Mouse (Mus musculus): ENCODE results near the gene Chmp4b. TPM values are rescaled to one million over a fixed set of nuclear protein-coding genes. Genes with fewer than 3 reads are reported as not detected.
A peak's percentile ranks its signal among the peaks of the same experiment; 100 is the strongest.

The Chmp4b gene
- total RNA-seq, 2 experiments from 2014 or later = 215 to 218 TPM

GRCm38 (mm10) chr2:154638521-154638920 is 13.0 kb upstream of the Chmp4b start:
- no peak for DNase-seq (ENCODE audit: low spot score in 2 of 2)
- intact Hi-C loops (cut with DNase I) = no loop called here

GRCm38 (mm10) chr2:154639115-154639514 is 12.4 kb upstream of the Chmp4b start:
- no peak for DNase-seq (ENCODE audit: low spot score in 2 of 2)

GRCm38 (mm10) chr2:154641176-154641575 is 10.3 kb upstream of the Chmp4b start:
- DNase-seq (ENCODE audit: low spot score in 2 of 2) = no peak
- intact Hi-C loops (cut with DNase I) = no loop called here

More at GRCm38 (mm10) chr2:154639115-154639514, 12.4 kb upstream of the Chmp4b start:
- intact Hi-C loops (cut with DNase I) = no loop called here

GRCm38 (mm10) chr2:154642005-154642459 is 9.5 kb upstream of the Chmp4b start:
- no peak for DNase-seq (ENCODE audit: low spot score in 2 of 2)
- intact Hi-C loops (cut with DNase I) = no loop called here

GRCm38 (mm10) chr2:154642712-154643385 is 8.7 kb upstream of the Chmp4b start:
- intact Hi-C loops (cut with DNase I) = no loop called here
- no peak for DNase-seq (ENCODE audit: low spot score in 2 of 2)

GRCm38 (mm10) chr2:154646634-154647033 is 4.9 kb upstream of the Chmp4b start:
- intact Hi-C loops (cut with DNase I) = no loop called here
- peak in 1 of 2 experiments; percentile 31 for DNase-seq (ENCODE audit: low spot score in 2 of 2)

GRCm38 (mm10) chr2:154648086-154648485 is 3.4 kb upstream of the Chmp4b start:
- DNase-seq (ENCODE audit: low spot score in 2 of 2) = peak in 1 of 2 experiments; percentile 19
- intact Hi-C loops (cut with DNase I) = loop anchor here (2.0 kb wide), 1 partner anchor 295 kb away; no protein-coding TSS in a partner anchor

- DNase-seq (ENCODE audit: low spot score in 2 of 2) = no peak
- intact Hi-C loops (cut with DNase I) = no loop called here
These were observed 1.1 kb upstream of the Chmp4b start for GRCm38 (mm10) chr2:154650404-154650803.

- DNase-seq (ENCODE audit: low spot score in 2 of 2) = no peak
- intact Hi-C loops (cut with DNase I) = loop anchor here (5.0 kb wide), 1 partner anchor 137 kb away; the partner anchor contains the start of genes Raly and a
These were observed 3.5 kb downstream of the Chmp4b start for GRCm38 (mm10) chr2:154654976-154655375.

- no peak for DNase-seq (ENCODE audit: low spot score in 2 of 2)
- intact Hi-C loops (cut with DNase I) = loop anchor here (5.0 kb wide), 1 partner anchor 136 kb away; the partner anchor contains the start of genes Raly and a
These were observed 4.4 kb downstream of the Chmp4b start for GRCm38 (mm10) chr2:154655878-154656414.

- intact Hi-C loops (cut with DNase I) = loop anchor here (5.0 kb wide), 1 partner anchor 135 kb away; the partner anchor contains the start of genes Raly and a
- DNase-seq (ENCODE audit: low spot score in 2 of 2) = peak; percentile 98 to 99
These were observed 5.4 kb downstream of the Chmp4b start for GRCm38 (mm10) chr2:154656710-154657485.

- peak in 1 of 2 experiments; percentile 9 for DNase-seq (ENCODE audit: low spot score in 2 of 2)
- intact Hi-C loops (cut with DNase I) = loop anchor here (5.0 kb wide), 1 partner anchor 135 kb away; the partner anchor contains the start of genes Raly and a
These were observed 6.2 kb downstream of the Chmp4b start for GRCm38 (mm10) chr2:154657486-154658237.

- intact Hi-C loops (cut with DNase I) = loop anchor here (5.0 kb wide), 1 partner anchor 133 kb away; the partner anchor contains the start of genes Raly and a
- no peak for DNase-seq (ENCODE audit: low spot score in 2 of 2)
These were observed 7.6 kb downstream of the Chmp4b start for GRCm38 (mm10) chr2:154659070-154659469.

- DNase-seq (ENCODE audit: low spot score in 2 of 2) = no peak
- intact Hi-C loops (cut with DNase I) = loop anchor here (5.0 kb wide), 1 partner anchor 133 kb away; the partner anchor contains the start of genes Raly and a
These were observed 8.1 kb downstream of the Chmp4b start for GRCm38 (mm10) chr2:154659531-154660074.

- intact Hi-C loops (cut with DNase I) = no loop called here
- DNase-seq (ENCODE audit: low spot score in 2 of 2) = no peak
These were observed 17.2 kb downstream of the Chmp4b start for GRCm38 (mm10) chr2:154668680-154669079.

GRCm38 (mm10) chr2:154670106-154670505 is 18.6 kb downstream of the Chmp4b start:
- intact Hi-C loops (cut with DNase I) = no loop called here
- peak in 1 of 2 experiments; percentile 58 for DNase-seq (ENCODE audit: low spot score in 2 of 2)

GRCm38 (mm10) chr2:154670741-154671140 is 19.2 kb downstream of the Chmp4b start:
- intact Hi-C loops (cut with DNase I) = no loop called here
- no peak for DNase-seq (ENCODE audit: low spot score in 2 of 2)

- intact Hi-C loops (cut with DNase I) = no loop called here
- DNase-seq (ENCODE audit: low spot score in 2 of 2) = no peak
These were observed 22.5 kb downstream of the Chmp4b start for GRCm38 (mm10) chr2:154674008-154674407.
